Mouse (Mus musculus): ENCODE data around the gene Pla2g4b.

Gene Pla2g4b

DNA sequence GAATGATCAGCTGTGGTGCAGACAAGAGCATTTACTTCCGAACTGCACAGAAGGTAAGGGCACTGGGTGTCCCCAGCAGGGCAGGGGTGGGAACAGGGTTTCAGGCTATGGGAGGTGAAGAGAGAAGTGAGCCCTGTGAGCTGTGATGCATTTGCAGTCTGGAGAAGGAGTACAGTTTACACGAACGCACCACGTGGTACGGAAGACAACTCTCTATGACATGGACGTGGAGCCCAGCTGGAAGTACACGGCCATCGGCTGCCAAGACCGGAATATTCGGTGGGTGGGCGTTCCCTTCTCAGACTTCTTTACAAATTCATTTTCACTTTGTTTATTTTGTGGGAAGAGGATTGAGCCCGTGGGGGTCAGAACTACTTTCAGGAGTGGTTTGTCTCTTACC is 15.6 kb upstream of the Pla2g4b start:
- no peak for DNase-seq

DNA sequence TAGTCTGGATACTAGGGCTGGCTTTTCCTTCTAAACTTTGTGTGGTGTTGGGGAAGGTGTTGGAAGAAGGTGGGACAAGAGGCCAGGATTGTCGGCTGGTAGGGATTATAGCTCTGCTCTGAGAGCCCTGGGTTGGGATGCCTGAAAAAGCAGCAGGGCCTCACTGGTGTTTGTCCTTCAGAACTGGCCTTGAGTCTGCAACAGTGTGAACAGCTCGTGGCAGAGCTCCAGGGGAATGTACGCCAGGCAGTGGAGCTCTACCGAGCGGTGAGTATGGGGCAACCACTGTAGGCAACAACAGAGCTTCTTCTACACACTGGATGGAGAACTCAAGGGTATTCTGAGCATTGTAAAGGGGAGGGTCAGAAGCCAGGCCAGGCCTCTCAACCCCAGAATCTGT is 8.9 kb upstream of the Pla2g4b start:
- no peak for DNase-seq

DNA sequence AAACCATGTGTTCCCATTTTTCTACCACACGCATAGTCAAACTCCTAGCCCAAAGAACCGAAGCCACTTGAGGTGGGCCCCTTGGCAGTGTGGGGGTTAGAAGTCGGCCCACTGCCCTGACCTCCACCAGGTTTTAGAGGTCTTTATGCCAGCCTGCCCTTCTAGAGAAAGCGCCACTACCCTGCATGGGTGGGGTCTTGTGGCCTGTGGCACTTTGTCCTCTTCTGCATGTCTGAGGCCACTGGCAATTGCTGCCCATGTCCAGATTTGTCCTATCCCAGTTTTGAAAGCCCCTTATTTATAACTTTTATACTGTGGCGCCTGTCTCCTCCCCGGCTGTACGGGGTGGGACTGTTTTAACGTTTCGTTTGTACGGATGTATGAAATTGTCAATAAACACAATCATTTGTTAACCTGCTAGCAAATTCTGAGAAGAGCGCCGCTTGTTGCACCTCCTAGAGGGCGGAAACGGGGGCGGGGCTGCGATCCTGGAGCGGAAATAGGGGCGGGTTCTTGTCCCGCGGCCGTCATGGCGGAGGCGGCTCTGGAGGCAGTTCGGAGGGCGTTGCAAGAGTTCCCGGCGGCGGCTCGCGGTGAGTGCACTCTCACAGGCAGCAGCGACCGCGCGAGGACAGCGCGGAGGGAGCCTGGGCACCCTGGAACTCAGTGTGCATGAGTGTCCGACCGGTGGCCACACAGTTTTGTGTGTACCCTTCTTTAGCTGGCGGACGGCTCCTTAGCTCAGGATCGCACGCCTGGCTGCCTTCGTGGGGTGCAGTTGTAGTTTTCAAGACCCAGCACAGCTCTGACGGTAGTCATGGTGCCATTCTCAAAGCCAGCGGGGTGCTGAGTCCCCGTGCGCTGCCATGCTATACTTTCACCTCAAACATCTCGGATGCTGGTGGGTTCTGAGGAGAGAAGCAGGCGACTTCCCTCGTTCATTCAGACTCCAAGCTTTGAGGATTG is 6.0 kb upstream of the Pla2g4b start, which contains the start of the genes Jmjd7 and Gm28042:
Jmjd7 (plus strand) TSS at position 500 of the 966 bp plus-strand sequence.
Gm28042 (plus strand) TSS at position 510 of the 966 bp plus-strand sequence.
- DNase-seq: peak; percentile 98

DNA sequence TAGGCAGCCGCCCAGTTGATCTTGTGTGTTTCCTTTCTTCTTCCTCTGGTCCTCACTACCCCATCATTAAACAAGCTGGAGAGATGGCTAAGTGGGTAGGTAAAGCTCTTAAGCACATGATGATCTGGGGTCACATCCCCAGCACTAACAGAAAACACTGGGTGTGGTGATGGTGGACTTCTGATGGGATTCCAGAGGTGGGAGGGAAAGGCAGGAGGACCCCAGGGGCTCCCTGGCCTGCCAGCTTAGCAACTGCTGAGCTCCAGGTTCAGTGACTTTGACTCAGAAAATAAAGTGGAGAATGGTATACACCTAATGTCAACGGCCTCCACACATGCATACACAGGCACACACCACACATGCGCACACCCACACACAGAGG is 5.3 kb upstream of the Pla2g4b start:
- DNase-seq: no peak

DNA sequence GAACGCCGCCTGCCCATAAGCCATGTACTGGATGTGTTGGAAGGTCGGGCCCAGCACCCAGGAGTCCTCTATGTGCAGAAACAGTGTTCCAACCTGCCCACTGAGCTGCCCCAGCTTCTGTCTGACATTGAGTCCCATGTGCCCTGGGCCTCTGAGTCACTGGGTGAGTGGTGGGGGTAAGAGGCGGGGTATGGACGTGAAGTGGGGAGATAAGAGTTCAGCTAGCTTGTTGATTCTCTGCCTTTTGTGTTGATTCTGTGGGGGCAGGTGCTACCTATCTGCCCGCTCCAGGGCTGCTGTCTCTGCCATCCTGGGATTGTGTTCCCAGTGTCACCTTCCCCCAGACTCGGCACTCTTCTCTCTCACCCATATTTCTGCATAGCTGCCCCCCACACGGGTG is 2.8 kb upstream of the Pla2g4b start:
- no peak for DNase-seq

DNA sequence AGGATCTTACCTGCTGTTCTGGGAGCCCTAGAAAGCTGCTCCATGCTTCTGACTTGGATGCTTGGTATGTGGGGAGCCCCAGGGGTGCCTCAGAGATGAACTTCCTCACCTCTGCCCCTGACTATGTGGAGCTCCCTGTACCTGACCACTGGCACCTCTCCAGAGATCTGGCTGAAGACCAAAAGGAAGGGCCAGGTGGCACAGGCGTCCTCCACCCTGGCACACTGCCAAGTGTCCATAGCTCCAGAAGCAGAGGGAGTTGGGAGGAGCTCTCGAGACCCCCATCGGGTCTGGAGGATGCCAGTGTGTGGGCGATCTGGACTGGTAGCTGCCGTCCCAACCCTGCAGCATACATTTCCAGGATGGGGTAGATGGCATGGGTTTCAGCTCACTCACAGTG is 509 bp downstream of the Pla2g4b start:
- DNase-seq: no peak

DNA sequence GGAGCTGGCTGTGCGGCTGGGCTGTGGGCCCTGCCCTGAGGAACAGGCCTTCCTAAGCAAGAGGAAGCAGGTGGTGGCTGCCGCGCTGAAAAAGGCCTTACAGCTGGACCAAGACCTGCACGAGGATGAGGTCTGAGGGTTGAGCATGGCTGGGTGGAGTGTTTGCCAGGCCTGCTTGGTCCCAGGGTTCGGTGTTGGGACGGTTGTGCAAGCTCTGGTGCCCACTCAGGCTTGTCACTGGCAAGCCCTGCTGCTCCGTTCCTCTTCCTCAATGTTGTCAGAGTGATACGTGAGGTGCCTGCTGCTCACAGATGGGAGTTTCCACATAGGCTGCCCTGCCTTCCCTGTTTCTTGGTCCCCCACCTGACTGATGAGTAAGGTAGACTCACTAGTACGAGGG is 4.5 kb downstream of the Pla2g4b start:
- no peak for DNase-seq

DNA sequence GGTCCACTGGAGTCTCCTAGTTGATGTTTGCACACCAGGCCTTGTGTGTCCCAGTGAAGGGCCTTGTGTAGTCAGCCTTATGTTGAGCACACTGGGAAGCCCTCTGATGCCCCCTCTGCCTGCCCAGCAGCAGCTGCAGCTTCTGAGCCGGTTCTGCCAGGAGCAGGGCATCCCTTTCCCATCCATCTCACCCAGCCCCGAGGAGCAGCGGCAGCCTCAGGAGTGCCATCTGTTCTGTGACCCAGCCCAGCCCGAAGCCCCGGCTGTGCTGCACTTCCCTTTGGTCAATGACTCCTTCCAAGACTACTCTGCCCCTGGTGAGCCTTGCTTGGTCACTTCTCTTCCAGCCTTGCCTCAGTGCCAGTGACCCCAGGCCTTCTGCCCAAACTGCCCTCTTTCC is 7.8 kb downstream of the Pla2g4b start:
- no peak for DNase-seq

DNA sequence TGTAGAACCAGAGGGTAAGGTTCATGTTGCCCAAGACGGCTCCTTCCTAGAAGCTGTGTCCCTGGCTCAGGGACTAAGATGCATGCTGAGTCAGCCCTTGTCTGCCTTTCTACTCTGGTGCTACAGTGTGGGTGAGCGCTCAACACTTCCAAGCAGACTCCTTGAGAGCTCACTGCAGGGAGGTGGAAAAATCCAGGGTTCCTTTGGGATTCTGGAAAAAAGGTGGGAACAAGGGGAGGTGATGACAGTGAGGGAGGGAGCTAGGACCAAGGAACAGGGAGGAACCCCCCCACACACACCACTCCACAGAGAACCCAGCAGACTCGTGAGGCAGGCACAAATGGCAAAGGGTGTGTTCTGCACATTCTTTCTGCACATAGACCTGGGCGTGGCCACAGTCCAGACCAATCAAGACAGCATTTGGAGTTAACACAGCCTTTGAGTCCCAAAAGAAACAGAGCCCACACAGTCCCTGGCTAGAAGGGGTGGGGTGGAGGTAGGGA is 10.9 kb downstream of the Pla2g4b start:
- no peak for DNase-seq

DNA sequence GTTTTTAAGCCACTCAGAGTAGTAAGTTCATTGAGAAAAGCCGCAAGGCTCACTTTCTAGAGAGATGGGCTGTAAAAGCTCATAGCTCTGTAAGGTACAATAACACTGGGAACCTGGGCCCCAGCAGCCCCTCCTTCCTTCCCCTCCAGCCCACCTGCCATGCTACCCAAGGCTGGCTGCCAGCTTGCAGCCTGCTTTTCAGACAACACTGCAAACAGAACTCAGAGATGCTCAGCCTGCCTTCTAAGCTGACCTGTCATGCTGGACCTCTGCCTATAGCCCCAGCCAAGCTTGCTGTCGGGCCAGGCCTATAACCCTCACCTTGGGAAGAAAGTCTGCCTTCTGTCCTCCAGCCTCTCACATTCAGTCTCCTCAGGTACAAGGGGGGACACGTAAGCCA is 11.5 kb downstream of the Pla2g4b start:
- no peak for DNase-seq

DNA sequence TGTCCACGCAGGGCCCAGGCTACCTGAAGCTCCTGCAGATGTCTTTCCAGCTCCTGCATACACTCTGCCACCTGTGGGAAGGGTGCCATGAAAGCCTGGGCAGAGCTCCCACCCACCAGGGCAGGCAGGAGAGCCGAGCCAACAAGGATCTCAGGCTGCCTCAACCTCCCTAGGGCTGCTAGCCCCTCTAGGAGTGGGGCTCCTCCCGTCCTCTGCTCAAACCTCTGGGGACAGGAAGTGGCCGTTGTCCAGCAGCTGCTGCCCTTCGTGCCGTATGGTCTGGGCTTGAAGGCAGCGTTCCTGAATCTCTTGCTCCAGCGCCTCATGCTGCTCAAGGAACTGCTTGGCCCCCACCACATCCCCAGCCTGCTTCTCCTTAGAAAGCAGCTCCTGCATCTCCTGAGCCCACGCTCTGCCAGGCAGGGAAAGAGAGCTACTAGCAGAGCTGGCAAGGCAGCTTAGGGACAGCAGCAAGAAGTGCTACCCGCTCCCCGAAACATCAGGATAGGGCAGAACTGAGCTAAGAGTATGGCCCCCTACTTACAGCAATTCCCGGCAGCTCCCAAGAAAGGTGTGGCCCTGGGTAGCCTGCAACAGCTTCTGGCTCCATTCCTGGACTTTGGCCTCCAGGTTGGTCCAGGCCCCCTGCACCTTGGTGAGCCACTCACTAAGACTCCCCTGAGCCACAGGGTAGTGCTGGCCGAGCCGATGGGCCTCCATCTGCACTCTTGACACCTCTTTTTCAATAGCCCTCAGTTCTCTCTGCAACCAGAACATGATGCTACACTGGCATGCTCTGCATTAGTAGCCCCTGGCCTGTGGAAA is 13.5 kb downstream of the Pla2g4b start:
- no peak for DNase-seq

DNA sequence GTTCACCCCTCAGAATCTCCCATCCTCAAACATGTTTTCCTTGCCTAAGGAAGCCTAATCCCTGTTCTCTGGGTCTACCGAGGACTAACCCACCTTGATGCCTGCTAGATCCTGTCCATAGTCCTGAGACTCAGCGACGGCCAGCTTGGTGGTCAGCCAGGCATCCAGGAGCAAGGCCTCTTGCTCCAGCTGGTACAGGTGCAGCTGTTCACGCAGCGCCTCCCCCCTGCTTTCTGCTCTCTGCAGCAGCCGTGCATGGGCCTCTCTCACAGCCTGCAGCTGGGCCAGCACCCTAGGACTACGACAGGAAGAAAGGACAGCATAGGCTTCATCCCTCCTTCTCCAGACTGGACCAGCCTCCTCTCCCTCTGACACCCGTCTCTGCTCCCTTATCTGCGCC is 15.0 kb downstream of the Pla2g4b start:
- no peak for DNase-seq

DNA sequence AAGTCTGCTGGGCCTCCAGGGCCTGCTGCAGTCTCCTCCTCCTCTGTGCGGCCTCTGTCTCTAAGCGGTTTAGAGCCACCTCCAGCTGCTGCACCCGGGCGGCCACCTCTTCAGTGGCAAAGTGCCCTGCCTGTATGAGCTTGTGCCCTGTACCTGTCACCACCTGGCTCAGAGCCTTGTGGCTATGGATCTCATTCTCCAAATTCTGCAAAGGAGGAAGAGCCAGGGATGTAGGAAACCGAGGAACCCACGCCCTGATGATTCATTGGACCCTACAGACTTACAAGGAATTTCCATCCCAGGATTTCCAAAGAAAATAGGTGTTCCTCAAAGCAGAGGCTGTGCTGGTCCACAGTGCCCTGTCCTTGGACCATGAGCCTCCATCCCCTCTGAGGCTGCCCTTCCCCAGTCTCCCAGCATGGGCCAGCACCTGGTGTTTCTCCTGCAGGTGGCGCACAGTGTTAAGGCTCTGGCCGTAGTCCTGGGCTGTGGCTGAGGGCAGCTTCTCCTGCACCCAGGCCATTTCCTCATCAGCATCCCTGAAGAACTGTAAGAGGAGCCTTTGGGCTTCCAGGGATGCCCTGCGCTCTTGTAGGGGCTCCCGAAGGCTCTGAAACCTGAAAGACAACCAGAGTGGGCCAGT is 16.5 kb downstream of the Pla2g4b start:
- peak; percentile 50 for DNase-seq

DNA sequence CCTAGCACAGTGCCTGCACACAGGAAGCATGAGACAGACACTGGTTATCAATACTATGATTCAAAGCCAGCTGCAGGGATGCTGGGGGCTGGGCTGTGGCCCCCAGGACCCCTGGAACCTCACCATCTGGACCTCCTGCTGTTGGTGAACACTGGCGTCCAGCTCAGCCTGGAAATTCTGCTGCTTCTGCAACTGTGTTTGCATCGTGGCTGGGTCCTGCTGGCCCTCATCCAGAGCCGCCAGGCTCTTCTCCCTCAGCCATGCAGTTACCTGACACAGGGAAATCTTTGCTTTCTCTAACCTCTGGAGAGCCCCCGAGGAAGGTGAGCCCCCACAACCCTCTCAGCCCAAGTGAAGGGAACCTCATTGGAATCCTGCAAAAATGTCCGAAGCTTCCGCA is 18.2 kb downstream of the Pla2g4b start:
- DNase-seq: no peak

DNA sequence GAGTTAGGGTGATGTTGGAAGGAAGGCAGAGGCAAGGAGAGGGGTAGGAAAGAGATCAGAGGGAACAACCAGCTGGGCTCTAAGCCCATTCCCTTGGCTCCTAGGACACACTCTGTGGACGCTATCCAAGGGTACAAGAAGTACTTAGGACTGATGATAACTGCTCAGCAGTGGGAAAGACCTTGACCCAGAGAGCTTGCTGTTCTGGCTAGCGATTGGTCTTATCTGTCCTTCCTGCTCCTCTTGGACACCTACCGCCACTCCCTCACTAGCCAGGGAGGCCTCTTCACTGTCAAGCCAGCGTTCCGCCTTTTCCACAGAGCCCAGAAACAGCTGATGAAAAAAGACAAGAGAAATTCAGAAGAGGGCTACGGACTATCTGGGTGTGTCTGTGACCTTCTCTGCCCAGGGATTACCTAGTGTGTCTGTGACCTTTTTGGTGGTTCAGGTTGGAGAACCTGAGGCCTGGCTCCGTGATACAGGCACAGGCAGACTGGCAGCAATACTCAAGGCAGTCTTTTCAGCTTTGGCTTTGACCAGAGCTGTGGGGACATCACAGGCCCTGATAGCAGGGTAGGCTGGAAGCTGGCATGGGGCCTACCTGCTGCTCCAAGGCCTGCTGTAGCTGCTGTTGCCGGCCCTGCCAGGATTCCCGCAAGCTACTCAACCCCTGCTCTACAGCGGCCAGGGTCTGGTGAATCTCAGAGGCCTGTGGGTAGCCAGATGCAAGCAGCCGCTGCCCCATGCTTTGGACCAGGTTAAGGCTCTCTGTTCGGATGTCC is 21.7 kb downstream of the Pla2g4b start:
- DNase-seq: no peak

DNA sequence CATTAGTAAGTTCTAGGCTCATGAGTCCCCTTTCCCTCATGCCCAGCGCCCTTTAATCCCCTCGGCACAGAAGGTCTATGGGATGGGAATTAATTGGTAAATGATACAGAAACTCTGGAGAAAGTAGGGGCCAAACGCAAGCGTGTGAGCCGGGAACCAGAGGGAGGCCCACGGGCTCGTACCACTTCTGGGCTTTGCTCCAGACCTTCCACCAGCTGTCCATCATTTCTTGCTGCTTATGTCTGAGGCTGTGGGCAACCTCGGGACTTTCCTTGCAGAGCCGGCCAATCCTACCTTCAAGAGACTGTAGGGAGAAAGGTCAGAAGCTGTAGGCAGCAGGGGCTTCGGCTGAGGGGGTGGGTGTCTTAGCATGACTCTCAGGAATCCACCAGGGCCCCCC is 22.7 kb downstream of the Pla2g4b start:
- DNase-seq: no peak

DNA sequence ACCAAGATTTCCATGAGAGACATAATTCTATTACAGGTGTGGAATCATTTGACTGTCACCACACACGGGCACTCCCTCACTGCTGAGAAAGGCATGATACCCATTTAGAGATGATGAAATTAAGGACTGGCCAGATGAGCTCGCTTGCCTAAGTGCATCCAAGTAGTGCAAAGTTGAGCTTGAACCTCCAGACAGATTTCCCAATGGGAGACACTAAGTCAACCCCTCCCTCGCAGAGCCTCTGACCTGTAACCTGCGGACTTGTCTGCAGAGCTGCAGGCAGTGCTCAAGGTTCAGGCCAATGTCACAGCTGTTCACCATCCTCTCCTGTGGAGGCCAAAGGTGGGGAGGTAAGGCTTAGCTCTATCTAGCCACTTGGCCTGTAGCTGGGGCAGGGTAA is 25.6 kb downstream of the Pla2g4b start:
- DNase-seq: no peak

DNA sequence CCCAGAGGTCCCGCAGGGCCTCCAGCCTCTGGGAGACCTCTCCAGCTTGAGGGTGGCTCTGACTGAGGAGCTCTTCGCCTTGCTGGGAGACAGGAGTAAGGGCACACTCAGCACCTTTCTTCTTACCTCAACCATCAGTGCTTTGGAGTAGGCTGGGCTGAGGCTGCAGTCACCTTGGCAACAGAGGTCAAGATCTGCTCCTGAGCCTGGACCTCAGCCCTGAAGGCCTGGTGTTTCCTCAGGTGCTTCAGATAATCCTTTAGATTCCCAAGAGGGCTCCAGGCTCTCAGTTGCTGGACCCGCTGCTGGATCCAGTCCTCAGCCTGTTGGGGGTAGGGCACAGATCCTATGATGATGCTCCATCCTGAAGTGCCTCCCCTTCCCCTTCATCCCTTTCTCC is 26.2 kb downstream of the Pla2g4b start:
- no peak for DNase-seq

DNA sequence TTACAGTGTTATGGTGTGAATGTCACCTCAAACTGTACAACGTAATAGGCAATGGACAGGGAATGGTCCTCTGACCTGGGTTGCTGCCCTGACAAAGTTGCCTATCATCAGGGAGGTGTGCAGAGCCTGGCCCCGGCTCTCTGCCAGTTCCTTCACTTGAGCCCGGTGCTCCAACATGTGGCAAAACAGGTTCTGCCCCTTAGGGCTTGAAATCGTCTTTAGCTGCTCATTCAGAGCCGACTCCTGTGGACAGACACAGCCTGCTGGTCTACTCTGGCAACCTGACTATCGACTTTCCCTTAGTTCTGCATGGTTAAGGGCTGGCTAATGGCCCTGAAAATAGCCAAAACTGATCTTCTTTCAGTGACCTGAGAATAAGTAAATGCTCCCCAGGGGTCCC is 27.0 kb downstream of the Pla2g4b start:
- DNase-seq: no peak

DNA sequence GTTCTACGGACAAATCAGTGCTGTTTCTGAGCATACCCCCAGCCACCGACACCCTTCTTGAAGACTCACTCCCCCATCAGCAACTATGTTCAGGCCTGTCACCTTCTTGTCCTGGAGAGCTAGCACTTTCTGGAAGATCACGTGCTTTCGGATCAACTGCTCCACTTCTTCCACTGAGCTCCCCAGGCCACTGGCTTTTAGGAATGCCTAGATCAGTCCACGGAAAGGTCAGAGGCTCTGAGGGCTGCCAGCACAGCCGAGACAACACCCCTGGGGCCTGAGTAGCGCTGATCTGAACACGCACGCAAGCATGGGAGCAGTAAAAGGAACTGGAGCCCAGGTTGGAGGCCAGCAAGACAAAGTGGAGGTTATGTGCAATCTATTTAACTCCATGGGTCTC is 27.4 kb downstream of the Pla2g4b start:
- no peak for DNase-seq

DNA sequence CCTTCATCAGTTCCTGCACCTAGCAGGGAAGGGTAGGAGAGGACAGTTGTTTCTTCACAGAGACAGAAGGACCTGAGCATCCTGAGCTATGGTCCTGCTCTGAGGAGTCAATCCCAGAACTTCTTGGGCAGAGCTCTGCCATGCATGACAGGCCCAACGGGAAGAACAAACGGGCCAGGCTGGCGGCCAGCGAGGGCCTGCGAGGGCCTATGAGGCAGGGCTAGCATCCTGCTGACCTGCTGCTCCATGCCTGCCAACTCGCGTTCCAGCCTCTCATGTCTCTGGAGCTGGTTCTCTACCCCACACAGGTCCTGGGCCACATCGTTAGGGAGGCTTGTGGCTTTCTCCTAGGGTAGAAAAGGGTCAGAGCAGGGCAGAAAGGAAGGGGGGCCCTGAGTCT is 29.0 kb downstream of the Pla2g4b start:
- DNase-seq: no peak

DNA sequence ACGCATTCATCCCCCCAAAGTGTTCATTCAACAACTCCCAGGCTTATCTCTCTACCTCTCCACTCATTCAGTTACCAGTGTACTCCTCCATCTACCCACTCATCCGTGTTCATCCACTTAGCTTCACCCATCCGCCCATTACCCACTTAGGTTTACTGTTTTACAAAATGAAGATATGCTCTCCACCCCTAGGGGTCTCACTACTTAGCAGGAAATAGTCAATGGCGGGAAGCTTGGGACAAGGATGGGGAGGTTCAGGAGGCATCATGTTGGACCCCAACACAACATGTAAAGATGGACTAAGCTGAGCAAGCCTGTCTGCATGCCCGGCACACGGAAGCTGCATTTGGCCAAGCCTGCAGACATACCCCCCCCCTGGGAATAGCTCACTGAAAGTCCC is 31.4 kb downstream of the Pla2g4b start:
- DNase-seq: no peak

All from thymus, postnatal 4 days (tissue).